ENCODE assay signal across 8 mouse cellular contexts in genomic region chr2:30782312-30783290, GRCm38 (mm10). TPM values are rescaled to one million over a fixed set of nuclear protein-coding genes. Genes with fewer than 3 reads are reported as not detected.
DNase-seq lines count a peak whose midpoint lies in the region; ATAC-seq and TF ChIP-seq lines count a peak whose summit lies in the region.

No protein-coding gene starts in this region.

- peaks cover 6 to 34% of the 10 kb centered on the region in 2 experiments; a peak in 3 of 4 replicates for H3K4me1 ChIP-seq in ES-E14 (ENCODE audit: control insufficient read depth in 2 of 2, insufficient read depth in 2 of 2, low read length in 2 of 2, poor library complexity in 1 of 2)
- peaks cover 8% of the 10 kb centered on the region for H3K4me1 ChIP-seq in brown adipose tissue, adult 24 weeks (ENCODE audit: control insufficient read depth, insufficient read depth, insufficient read length, low read length)
- peaks cover 94% of the 10 kb centered on the region for H3K4me1 ChIP-seq in hindbrain, embryonic 10.5 days (replicated peaks)
- H3K4me1 ChIP-seq in liver, embryonic 15.5 days (replicated peaks), result peaks cover 34% of the 10 kb centered on the region

- H3K9ac ChIP-seq in ES-E14 (ENCODE audit: insufficient read depth, low read depth, low read length, poor library complexity, severe bottlenecking), result peak overlapping the region; percentile 6; the same call in 1 of the 2 replicates
- H3K9ac ChIP-seq in liver, embryonic 15.5 days, result no peak overlapping the region

- H3K27ac ChIP-seq in ES-E14 (ENCODE audit: insufficient read depth, low read depth, low read length, poor library complexity, severe bottlenecking), result no peak overlapping the region
- H3K27ac ChIP-seq in brown adipose tissue, adult 24 weeks (replicated peaks; ENCODE audit: low read depth, low read length), result peak overlapping the region; percentile 67
- peak overlapping the region; percentile 90 for H3K27ac ChIP-seq in hindbrain, embryonic 10.5 days
- H3K27ac ChIP-seq in liver, embryonic 15.5 days (replicated peaks), result 0 out of 2 replicates have a peak overlapping the region, but pooled peaks have one; percentile 7

- DNase-seq in ES-E14 (ENCODE audit: low read depth, low spot score), result no peak
- DNase-seq in hindbrain, embryonic 10.5 days (ENCODE audit: low spot score), result no peak
- DNase-seq in adrenal gland, postnatal 25 days, result no peak
- DNase-seq in adrenal gland, postnatal 4 days (ENCODE audit: low spot score in 2 of 2), result no peak
- DNase-seq in frontal cortex, postnatal 10 days (ENCODE audit: low spot score in 2 of 2), result no peak

- H3K9me3 ChIP-seq in ES-E14 (ENCODE audit: control insufficient read depth, insufficient read depth, low read depth, low read length), result no peaks in the 10 kb centered on the region
- no peaks in the 10 kb centered on the region for H3K9me3 ChIP-seq in hindbrain, embryonic 10.5 days
- no peaks in the 10 kb centered on the region for H3K9me3 ChIP-seq in liver, embryonic 15.5 days (replicated peaks)

- 77% methylated on average over 8 of the region's 8 CpGs for WGBS in hindbrain, embryonic 10.5 days
- 60% methylated on average over 8 of the region's 8 CpGs for WGBS in liver, embryonic 15.5 days (ENCODE audit: insufficient replicate concordance)

- H3K36me3 ChIP-seq in ES-E14 (ENCODE audit: control insufficient read depth, insufficient read depth, low read length, poor library complexity, severe bottlenecking), result no peaks in the 10 kb centered on the region
- no peaks in the 10 kb centered on the region for H3K36me3 ChIP-seq in hindbrain, embryonic 10.5 days
- no peaks in the 10 kb centered on the region for H3K36me3 ChIP-seq in liver, embryonic 15.5 days (replicated peaks)

- H3K27me3 ChIP-seq in hindbrain, embryonic 10.5 days (ENCODE audit: insufficient read depth, poor library complexity, severe bottlenecking), result no peaks in the 10 kb centered on the region
- peaks cover 40% of the 10 kb centered on the region for H3K27me3 ChIP-seq in liver, embryonic 15.5 days

- in situ Hi-C loops in ES-E14 (cut with MboI; ENCODE audit: low sequenced_read_pairs in 2 of 2, unreplicated experiment in 2 of 2), result loop anchor here (25.0 kb wide), 1 partner anchor 320 kb away; the partner anchor contains the start of gene Ier5l (in 2 of the 2)

- peak overlapping the region; percentile 64 for H3K4me2 ChIP-seq in liver, embryonic 15.5 days

- ATAC-seq in liver, embryonic 15.5 days (ENCODE audit: insufficient read depth), result no peak
- no peak for ATAC-seq in monocyte, adult 5-6 weeks (replicated peaks; ENCODE audit: insufficient number of reproducible peaks, low FRiP score, low TSS enrichment, poor library complexity, severe bottlenecking)

- H3K4me3 ChIP-seq in ES-E14 (ENCODE audit: insufficient read depth in 1 of 2, low read depth in 1 of 2, low read length in 2 of 2, poor library complexity in 1 of 2, severe bottlenecking in 1 of 2), result no peak overlapping the region
- H3K4me3 ChIP-seq in brown adipose tissue, adult 24 weeks (ENCODE audit: insufficient read depth, low read depth, low read length), result no peak overlapping the region
- peak overlapping the region; percentile 14 for H3K4me3 ChIP-seq in hindbrain, embryonic 10.5 days
- H3K4me3 ChIP-seq in liver, embryonic 15.5 days (replicated peaks), result no peak overlapping the region

TF ChIP-seq in ES-E14, 5 proteins besides CTCF, POLR2A, EP300 and RAD21:
- TF ChIP-seq CHD2 (IDR thresholded peaks at IDR 0.05; ENCODE audit: low read depth, low read length), result no peak
- TF ChIP-seq ZC3H11A (IDR thresholded peaks at IDR 0.05; ENCODE audit: borderline replicate concordance, low read depth, low read length), result no peak
- TF ChIP-seq MAFK (IDR thresholded peaks at IDR 0.05; ENCODE audit: insufficient read depth, low read depth, low read length), result no peak
- TF ChIP-seq HCFC1 (IDR thresholded peaks at IDR 0.05; ENCODE audit: borderline replicate concordance, insufficient read depth, low read length), result no peak
TF ChIP-seq in ES-E14: peak in this region for 0.

RNA-seq across cellular contexts. Expression of gene 1700001O22Rik, which starts 20.9 kb away (rescaled TPM):
- 1.9 and 2.6 TPM in 2 replicates for total RNA-seq in ES-E14 (2012; rRNA removed)
- polyA plus RNA-seq in brown adipose tissue, adult 24 weeks (2012; ENCODE audit: insufficient read depth, insufficient read length, missing spikeins), result not detected in 2 replicates
- polyA plus RNA-seq in hindbrain, embryonic 10.5 days (2016; fragmentation: Nextera tagmentation; extraction: Ambion mirVana), result 3.1 and 3.4 TPM in 2 replicates
- polyA plus RNA-seq in liver, embryonic 15.5 days (2015; fragmentation: Nextera tagmentation; extraction: Ambion mirVana), result not detected in 2 replicates
- 0.68 TPM in 1 of 3 replicates, not detected in the others for total RNA-seq in monocyte, adult 5-6 weeks (2017)
- 5.0 and 5.9 TPM in 2 replicates for total RNA-seq in adrenal gland, postnatal 25 days (2021)
- 1 to 10 TPM; 1.2 to 1.9 TPM for total RNA-seq in adrenal gland, postnatal 4 days (2021)

RNA-seq across cellular contexts. Expression of gene Ntmt1, which starts 25.0 kb away (rescaled TPM):
- 47.3 and 55.2 TPM in 2 replicates for total RNA-seq in ES-E14 (2012; rRNA removed)
- polyA plus RNA-seq in brown adipose tissue, adult 24 weeks (2012; ENCODE audit: insufficient read depth, insufficient read length, missing spikeins), result 14.6 and 22.2 TPM in 2 replicates
- polyA plus RNA-seq in hindbrain, embryonic 10.5 days (2016; fragmentation: Nextera tagmentation; extraction: Ambion mirVana), result 125 and 134 TPM in 2 replicates
- 26.0 and 27.5 TPM in 2 replicates for polyA plus RNA-seq in liver, embryonic 15.5 days (2015; fragmentation: Nextera tagmentation; extraction: Ambion mirVana)
- total RNA-seq in monocyte, adult 5-6 weeks (2017), result 7.1 to 15.9 TPM (median 9.9 TPM) in 3 replicates
- total RNA-seq in adrenal gland, postnatal 25 days (2021), result 46.1 and 57.5 TPM in 2 replicates
- total RNA-seq in adrenal gland, postnatal 4 days (2021), result 10 to 100 TPM; 43.1 to 44.4 TPM

RNA-seq across cellular contexts. Expression of gene Asb6, which starts 47.5 kb away (rescaled TPM):
- total RNA-seq in ES-E14 (2012; rRNA removed), result 73.6 and 88.1 TPM in 2 replicates
- 4.3 and 5.6 TPM in 2 replicates for polyA plus RNA-seq in brown adipose tissue, adult 24 weeks (2012; ENCODE audit: insufficient read depth, insufficient read length, missing spikeins)
- 46.1 and 46.5 TPM in 2 replicates for polyA plus RNA-seq in hindbrain, embryonic 10.5 days (2016; fragmentation: Nextera tagmentation; extraction: Ambion mirVana)
- polyA plus RNA-seq in liver, embryonic 15.5 days (2015; fragmentation: Nextera tagmentation; extraction: Ambion mirVana), result 30.0 and 35.0 TPM in 2 replicates
- total RNA-seq in monocyte, adult 5-6 weeks (2017), result 20.4 to 45.6 TPM (median 27.7 TPM) in 3 replicates
- 29.2 and 31.5 TPM in 2 replicates for total RNA-seq in adrenal gland, postnatal 25 days (2021)
- 10 to 100 TPM; 28.9 to 32.0 TPM for total RNA-seq in adrenal gland, postnatal 4 days (2021)

RNA-seq across cellular contexts. Expression of gene Prrx2, which starts 52.2 kb away (rescaled TPM):
- 8.7 and 16.2 TPM in 2 replicates for total RNA-seq in ES-E14 (2012; rRNA removed)
- polyA plus RNA-seq in brown adipose tissue, adult 24 weeks (2012; ENCODE audit: insufficient read depth, insufficient read length, missing spikeins), result not detected in 2 replicates
- polyA plus RNA-seq in hindbrain, embryonic 10.5 days (2016; fragmentation: Nextera tagmentation; extraction: Ambion mirVana), result 40.6 and 43.3 TPM in 2 replicates
- 0.23 TPM in 1 of 2 replicates, not detected in the other for polyA plus RNA-seq in liver, embryonic 15.5 days (2015; fragmentation: Nextera tagmentation; extraction: Ambion mirVana)
- not detected in 3 replicates for total RNA-seq in monocyte, adult 5-6 weeks (2017)
- 0.76 TPM in 1 of 2 replicates, not detected in the other for total RNA-seq in adrenal gland, postnatal 25 days (2021)
- 1 to 10 TPM; 2.8 to 3.3 TPM for total RNA-seq in adrenal gland, postnatal 4 days (2021)
